Mouse (Mus musculus) mouse trophoblast stem cell (cell line): Measurements from ENCODE around the gene Gm45021.

ENCODE experiments used
- in situ Hi-C, 2 experiments: fragments of 300-500 bp; cut with MseI, MboI; formaldehyde crosslinking; loops; 2 replicates in 1 of 2; 3 replicates in 1 of 2; pipeline ENCODE4 v1.15.1; 2025

Gene Gm45021

DNA sequence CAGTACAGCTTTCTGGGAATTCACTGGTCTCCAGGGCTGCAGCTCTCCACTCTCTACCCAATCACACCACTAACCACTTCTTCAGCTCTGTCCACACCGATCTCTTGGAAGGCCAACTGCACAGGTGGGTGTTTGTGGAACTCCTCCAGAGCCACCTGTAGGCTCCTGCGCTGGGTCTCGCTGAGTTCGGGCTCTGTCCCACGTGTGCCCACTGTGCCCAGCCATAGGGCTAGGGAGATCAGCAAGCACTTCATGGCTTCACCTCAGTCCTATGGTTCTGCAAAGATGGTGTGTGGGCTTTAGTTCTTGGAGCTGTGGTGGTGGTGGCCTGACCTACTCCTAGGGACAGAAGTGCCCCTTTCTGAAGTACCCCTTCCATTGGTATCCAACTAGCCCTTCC, 17.4 kb upstream of the Gm45021 start:
- in situ Hi-C loops: no loop called here

DNA sequence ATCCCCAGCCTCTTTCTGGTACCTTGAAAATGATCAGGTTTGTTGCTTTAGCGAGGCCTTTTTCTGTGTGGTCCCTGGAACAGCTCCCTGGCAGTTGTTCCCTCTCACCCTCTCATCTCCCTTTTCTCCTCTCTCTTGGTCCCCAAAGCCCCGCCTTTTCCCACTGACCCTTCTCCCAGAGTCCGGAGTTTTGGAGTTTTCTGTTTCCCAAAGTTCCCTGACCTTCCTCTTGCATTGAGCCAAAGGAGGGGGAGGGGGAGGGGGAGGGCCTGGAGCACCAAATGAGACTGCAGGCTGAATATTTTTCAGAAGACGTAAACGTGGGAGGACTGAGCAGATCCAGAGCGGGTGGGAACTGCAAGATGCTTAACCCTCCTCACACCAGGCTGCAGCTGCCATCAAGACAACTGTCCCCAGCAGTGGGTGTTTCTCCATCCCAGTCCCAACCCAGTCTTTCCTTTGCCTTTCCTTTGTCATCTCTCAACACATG, 16.8 kb upstream of the Gm45021 start, which contains the start of gene Rarres2:
Rarres2 (minus strand) TSS at position 218 of the 490 bp plus-strand sequence.
- in situ Hi-C loops: no loop called here

GRCm38 (mm10) chr6:48573280-48573679, 16.1 kb upstream of the Gm45021 start:
- in situ Hi-C loops: no loop called here

DNA sequence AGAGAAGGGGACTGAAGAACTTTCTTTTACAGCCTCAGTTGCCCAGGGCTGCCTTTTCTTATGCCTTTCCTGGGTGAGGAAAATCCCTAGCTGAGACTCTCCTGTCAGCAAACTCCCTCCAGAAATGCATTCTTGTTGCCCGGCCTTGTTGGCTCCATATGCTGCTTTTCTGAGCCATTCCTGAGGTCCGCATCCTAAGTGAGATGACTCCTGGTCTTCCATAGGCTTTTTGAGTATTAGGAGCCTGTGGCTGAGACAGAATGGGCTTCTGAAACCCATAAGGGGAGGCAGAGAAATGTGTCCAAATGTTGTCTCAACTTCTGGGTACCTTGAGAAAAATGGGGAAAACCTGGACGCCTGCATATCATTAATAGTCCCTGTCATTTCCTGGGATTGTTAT, 15.4 kb upstream of the Gm45021 start:
- in situ Hi-C loops: no loop called here

DNA sequence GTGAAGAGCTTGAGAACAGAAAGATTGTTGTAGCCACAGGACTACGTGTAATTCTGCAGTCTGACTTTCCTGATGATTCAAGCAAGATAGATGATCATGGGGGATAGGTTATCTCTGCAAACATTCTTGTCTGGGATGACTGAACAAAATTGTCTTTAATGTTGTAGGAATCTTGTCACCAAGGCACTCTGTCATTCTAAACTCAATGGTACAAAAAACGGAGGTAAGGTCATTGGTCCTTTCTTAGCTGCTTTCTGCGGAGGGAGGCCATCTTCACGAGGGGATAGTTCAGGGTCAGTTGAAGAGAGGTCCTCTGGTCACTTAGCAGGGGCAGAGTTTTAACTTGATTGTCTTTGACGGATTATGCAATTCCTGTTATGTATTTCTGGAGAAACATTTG, 10.7 kb upstream of the Gm45021 start:
- in situ Hi-C loops: no loop called here

GRCm38 (mm10) chr6:48579215-48579648, 10.2 kb upstream of the Gm45021 start:
- in situ Hi-C loops: no loop called here

- in situ Hi-C loops: no loop called here
Measured at GRCm38 (mm10) chr6:48581257-48581656, 8.2 kb upstream of the Gm45021 start.

DNA sequence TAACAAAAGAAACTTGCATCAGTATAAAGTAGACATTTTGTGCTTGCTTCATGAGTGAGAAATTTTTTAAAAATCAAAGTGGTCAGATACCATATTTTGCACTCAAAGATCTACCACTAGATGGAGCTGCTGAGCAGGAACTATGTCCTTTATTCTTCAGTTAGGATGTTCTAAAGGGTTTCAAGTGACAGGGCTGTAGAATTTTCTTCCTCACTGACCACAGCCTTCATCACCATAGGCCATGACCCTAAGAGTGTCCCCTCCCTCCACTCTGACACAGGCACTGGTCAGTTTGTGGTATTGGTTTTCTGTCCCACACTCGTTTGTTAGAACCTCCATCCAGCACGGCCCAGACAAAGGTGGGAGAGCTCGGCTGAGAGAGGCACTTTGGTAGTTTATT, 7.4 kb upstream of the Gm45021 start:
- in situ Hi-C loops: no loop called here

DNA sequence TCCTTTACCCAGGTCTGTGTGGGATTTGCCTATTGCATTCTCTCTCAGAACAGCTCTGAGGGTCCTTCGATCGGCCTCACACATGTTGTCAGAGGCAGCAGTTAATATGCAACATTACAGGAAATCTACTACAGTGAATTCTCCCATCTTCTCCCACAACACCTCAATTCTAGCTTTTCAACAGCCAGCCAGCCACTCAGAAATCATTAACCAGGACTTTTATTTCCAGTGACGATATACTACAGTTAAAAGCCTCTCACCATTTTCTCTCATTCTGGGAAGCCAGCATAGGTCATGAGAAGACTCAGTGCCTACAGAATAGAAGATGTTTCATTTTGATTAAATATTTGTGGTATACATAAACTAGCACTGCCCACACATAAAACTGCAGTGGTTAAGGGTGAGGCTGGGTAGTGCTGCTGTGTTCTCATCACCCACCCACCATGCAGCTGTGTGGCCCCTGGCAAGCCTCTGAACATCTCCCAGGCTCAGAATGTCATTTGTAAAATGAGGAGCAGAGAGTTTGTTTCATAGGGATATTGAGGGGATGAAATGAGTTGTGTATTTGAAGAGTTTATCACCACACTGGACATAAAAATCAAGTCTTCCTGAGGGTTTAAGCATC, 1.9 kb downstream of the Gm45021 start:
- in situ Hi-C loops: no loop called here

GRCm38 (mm10) chr6:48591871-48592270, 2.5 kb downstream of the Gm45021 start:
- in situ Hi-C loops: no loop called here

GRCm38 (mm10) chr6:48593158-48594042, 4.0 kb downstream of the Gm45021 start, which contains the start of the genes Repin1 and Gm44965:
TSS of gene Repin1 (plus strand) at chr6:48593883.
TSS of gene Gm44965 (plus strand) at chr6:48593941.
- in situ Hi-C loops: no loop called here

DNA sequence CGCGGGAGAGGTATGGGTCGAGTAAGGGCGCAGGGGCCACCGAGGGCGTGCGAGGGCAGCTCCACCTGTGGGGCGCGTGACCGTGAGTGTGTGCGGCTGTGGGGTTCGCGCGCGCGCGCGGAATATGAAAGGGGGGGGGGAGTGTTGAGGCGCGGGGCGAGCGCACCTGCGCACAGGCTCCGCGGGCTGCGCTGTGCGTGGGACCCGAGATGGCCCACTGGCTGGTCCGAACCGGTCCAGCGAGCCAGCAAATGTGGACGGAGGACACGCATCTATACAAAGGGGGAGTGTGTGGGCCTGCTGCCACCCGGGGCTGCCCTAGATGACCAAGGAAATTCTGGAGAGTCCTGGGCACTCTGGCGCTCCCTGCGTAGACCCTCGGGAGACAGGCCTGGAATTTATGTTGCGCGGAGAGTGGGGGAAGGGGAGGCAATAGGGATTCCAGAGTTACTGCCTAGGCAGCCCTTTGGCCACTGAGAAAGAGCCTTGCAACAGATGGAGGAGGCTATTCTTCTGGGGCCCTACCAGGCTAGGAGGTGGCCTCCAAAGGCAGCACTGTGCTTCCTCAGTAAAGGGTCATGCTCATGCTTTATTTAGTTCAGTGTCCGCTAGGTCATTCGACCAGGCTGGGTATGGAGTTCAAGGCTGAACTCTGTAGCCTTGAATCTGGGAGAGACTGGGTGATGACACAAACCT, 4.8 kb downstream of the Gm45021 start:
- in situ Hi-C loops: no loop called here

GRCm38 (mm10) chr6:48595278-48595677, 5.9 kb downstream of the Gm45021 start:
- in situ Hi-C loops: no loop called here

DNA sequence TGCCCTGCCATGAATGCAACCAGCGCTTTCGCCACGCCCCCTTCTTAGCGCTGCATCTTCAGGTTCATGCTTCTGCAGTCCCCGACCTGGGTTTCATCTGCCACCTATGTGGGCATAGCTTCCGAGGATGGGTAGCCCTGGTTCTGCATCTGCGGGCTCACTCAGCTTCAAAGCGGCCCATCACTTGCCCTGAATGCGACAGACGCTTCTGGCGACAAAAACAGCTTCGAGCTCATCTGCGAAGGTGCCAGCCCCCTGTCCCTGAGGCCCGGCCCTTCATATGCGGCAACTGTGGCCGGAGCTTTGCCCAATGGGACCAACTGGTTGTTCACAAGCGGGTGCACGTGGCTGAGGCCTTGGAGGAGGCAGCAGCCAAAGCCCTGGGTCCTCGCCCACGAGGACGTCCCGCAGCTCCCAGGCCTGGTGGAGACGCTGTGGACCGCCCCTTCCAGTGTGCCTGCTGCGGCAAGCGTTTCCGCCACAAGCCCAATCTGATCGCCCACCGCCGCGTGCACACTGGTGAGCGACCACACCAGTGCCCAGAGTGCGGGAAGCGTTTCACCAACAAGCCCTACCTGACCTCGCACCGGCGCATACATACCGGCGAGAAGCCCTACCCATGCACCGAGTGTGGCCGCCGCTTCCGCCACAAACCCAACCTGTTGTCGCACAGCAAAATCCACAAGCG, 7.3 kb downstream of the Gm45021 start:
- in situ Hi-C loops: no loop called here

- in situ Hi-C loops: no loop called here
Measured at GRCm38 (mm10) chr6:48597233-48597625, 7.8 kb downstream of the Gm45021 start.

GRCm38 (mm10) chr6:48600594-48600993, 11.2 kb downstream of the Gm45021 start:
- in situ Hi-C loops: no loop called here

- in situ Hi-C loops: no loop called here
Measured at GRCm38 (mm10) chr6:48601271-48602079, 12.1 kb downstream of the Gm45021 start, which contains the start of gene Zfp775. TSS of gene Zfp775 (plus strand) at chr6:48602063.

DNA sequence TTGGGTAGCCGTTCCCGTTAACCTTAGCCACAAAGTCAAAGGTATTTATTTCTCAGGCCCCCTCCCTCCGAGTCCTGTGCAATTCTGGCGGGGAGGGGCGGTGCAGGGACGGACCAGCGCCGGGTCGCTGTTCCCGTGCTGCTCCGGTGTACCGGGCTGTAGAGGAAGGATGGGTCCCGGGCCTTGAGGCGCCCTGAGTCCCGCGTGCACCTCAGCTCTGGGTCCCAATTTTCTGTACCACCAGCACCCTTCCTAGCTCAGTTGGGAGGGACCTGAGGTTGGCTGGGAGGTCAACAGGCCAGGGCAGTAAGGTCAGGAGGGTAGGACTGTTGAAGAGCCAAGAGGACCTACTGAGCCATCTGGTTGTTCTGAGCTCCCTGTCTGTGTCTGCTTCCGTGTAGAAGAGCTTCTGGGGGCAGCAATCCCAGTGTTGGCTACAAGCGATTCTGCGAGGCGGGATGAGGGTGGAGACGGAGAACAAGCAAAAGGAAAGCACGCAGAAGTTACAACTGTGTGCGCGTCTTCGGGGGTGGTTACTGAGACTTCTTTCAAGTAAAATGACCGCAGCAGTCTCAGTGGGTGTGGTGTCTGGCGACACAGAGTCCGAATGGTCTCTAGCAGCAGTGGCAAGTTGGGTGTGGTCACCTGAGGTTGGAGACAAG, 12.8 kb downstream of the Gm45021 start:
- in situ Hi-C loops: no loop called here

GRCm38 (mm10) chr6:48608124-48608523, 18.7 kb downstream of the Gm45021 start:
- in situ Hi-C loops: no loop called here

DNA sequence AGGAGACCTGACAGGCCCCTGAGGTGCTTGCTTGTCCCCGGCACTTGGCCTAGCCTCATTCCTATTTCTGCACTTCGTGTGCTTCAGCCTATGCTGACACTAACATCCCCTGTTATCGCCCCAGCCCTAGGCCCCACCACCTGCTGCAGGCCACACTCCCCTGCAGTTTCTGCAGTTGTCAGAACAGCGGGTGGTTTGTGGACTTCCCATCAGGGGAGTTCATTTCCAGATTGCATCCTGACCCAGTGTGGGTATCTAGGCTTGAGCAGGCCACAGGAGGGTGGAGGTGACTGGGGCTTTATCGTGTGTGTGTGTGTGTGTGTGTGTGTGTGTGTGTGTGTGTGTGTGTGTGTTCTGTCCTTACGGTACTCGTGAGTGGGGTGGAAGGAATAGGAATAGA, 20.1 kb downstream of the Gm45021 start:
- in situ Hi-C loops: no loop called here
